Mouse (Mus musculus) liver, adult 2 months (tissue): ENCODE data around the gene Rab22a.

Experiments used
- CTCF ChIP-seq: fragments of 200-500 bp; IDR thresholded peaks from 2 replicates; pipeline ENCODE4 v1.5.1; 2011; ENCODE audit warnings: low read depth, low read length, control low read depth
- POLR2A ChIP-seq: fragments of 200-500 bp; IDR thresholded peaks from 2 replicates; pipeline ENCODE4 v1.6.1; 2011; ENCODE audit warnings: low read length, control low read depth; ENCODE audit not compliant: insufficient read depth; ENCODE audit errors: extremely low read depth

DNA sequence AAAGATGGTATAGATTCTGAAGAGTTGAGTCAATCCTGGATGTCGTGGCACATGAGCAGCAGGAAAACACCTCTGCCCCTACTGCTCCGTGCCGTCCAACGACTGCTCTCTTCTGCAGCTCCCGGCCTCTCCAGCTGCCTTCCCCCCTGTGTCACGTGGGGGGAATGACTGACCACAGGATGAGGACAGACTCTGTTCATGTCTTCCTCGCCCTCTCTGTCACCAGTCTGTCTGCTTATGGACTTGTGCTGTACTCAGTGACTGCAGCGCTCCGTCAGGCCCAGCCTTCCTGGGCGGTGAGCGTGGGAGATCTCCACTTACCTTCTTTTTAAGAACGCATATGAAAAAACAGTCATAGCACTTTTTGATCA is 43.3 kb downstream of the Rab22a start:
- no peak for TF ChIP-seq CTCF
- TF ChIP-seq POLR2A, result no peak
